Mouse (Mus musculus): ENCODE results near the gene Catsper2. TPM values are rescaled to one million over a fixed set of nuclear protein-coding genes. Genes with fewer than 3 reads are reported as not detected.

Catsper2 gene
- polyA plus RNA-seq, 2 experiments, result 0.29 to 0.60 TPM

DNA sequence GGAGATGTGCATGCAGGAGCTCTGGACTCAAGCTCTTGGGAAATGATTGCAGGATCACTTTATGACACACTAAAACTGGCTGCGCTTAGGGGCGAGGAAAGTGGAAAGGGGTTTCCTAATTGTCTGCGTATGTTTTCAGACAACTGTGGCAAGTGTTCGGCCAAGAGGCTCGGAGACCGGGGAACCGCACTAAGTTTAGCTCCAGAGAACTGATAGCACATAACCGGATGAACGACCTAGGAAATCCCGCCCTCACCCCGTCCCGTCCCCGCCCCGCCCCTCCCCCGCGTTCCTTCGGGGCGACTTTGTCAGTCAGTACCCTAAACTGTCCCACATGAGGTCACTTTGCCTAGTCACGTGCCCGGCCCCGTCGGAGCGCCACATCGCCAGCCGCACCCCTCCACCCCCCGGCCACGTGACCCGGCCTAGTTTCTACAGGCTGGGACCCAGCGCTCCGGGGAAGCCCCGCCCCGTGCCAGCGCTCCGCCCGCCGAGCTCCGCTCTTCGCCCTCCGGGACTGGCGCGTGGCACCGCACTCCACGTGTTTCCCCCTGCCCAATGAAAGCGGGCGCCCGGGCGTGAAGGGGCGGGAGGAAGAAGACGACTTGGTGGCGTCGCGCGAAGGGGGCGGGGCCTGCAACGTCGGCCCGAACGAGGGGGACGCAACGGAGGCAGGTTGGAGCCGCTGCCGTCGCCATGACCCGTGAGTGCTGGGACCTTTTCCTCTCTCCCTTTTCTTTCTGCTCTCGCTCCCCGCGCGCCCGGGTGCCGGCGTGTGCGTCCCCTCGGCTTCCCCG lies 35.3 kb upstream of the Catsper2 start, which contains the start of gene Serf2:
TSS of gene Serf2 (plus strand) at position 457 of the 797 bp plus-strand sequence.
- Histone ChIP-seq H3K9me3 (ENCODE audit: control insufficient read depth, low read length) (no peaks in the 10 kb centered on the region), H3K27me3 (ENCODE audit: control insufficient read depth, insufficient read depth, low read length) (no peaks in the 10 kb centered on the region), H3K27ac (peak within 1 kb of the TSS; percentile 84), H3K4me2 (ENCODE audit: low read depth) (peak within 1 kb of the TSS; percentile 98), H3K4me1 (replicated peaks; ENCODE audit: control insufficient read depth in 2 of 2, insufficient read depth in 2 of 2, low read length in 1 of 2) (peaks cover 9 to 16% of the 10 kb centered on the region in 2 experiments), H3K9ac (replicated peaks) (peak within 1 kb of the TSS; percentile 100), H3K4me3 (ENCODE audit: insufficient read depth in 1 of 2, low read depth in 2 of 2, low read length in 2 of 2) (peak within 1 kb of the TSS; percentile 87 to 96), H3K36me3 (replicated peaks; ENCODE audit: control insufficient read depth, insufficient read depth, low read depth) (peaks cover 15% of the 10 kb centered on the region)
- ATAC-seq (ENCODE audit: insufficient read depth) (peak; percentile 98), DNase-seq (ENCODE audit: low read depth in 3 of 3, low spot score in 3 of 3) (peak; percentile 97 to 98 (median 98))
- under 1% methylated on average over 68 of the region's 74 CpGs for WGBS (ENCODE audit: insufficient replicate concordance)
- TF ChIP-seq EP300 (IDR thresholded peaks at IDR 0.05; ENCODE audit: low read depth) (no peak), CTCF (IDR thresholded peaks at IDR 0.05; ENCODE audit: low read depth) (no peak)

DNA sequence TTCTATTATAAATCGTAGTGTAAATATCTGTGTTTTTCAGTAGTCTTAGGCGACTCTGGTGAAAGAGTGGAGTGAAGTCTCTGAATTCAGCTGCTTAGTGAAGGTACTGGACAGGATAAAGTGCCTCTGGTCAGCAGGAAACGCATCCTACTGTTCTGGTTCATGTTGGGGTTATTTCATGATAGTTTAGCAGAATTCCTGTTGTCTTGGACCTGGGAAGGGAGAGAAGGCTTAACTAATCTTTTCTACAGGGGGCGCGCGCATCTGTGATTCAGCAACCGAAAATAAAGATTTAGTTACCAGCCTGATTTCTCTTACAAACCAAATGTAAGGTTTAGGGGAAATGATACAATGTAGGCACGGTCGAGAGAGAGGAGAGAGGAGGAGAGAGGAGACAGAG lies 34.5 kb upstream of the Catsper2 start:
- H3K27me3 ChIP-seq (ENCODE audit: control insufficient read depth, insufficient read depth, low read length), result no peaks in the 10 kb centered on the region
- H3K4me1 ChIP-seq (replicated peaks; ENCODE audit: control insufficient read depth in 2 of 2, insufficient read depth in 2 of 2, low read length in 1 of 2), result peaks cover 9 to 16% of the 10 kb centered on the region in 2 experiments
- peaks cover 14% of the 10 kb centered on the region for H3K36me3 ChIP-seq (replicated peaks; ENCODE audit: control insufficient read depth, insufficient read depth, low read depth)
- DNase-seq (ENCODE audit: low read depth in 3 of 3, low spot score in 3 of 3), result no peak
- peak overlapping the region; percentile 72 to 96; a peak in 3 of 4 replicates for H3K4me3 ChIP-seq (ENCODE audit: insufficient read depth in 1 of 2, low read depth in 2 of 2, low read length in 2 of 2)
- no peak for ATAC-seq (ENCODE audit: insufficient read depth)
- H3K27ac ChIP-seq, result peak overlapping the region; percentile 84
- H3K9ac ChIP-seq (replicated peaks), result peak overlapping the region; percentile 75
- peak overlapping the region; percentile 98 for H3K4me2 ChIP-seq (ENCODE audit: low read depth)
- H3K9me3 ChIP-seq (ENCODE audit: control insufficient read depth, low read length), result no peaks in the 10 kb centered on the region
- TF ChIP-seq EP300 (IDR thresholded peaks at IDR 0.05; ENCODE audit: low read depth) (no peak), CTCF (IDR thresholded peaks at IDR 0.05; ENCODE audit: low read depth) (no peak)
- 15% methylated on average over 9 of the region's 9 CpGs for WGBS (ENCODE audit: insufficient replicate concordance)

DNA sequence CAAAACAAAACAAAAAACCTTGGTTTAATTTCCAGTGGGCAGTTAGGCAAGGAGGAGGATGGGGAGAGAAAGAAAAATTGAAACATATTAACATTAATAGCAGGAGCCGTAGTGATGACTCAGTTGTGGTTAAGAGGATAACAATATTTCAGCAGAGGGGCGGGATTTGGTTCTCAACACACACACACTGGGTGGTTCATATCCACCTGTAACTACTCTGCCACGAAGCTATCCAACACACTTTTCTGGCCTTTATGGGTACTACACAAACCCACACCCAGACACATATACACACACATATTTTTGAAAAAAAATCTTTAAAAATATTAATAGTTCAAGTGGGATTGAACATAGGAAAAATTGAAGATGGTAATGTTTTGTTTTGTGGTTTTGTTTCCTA lies 33.4 kb upstream of the Catsper2 start:
- DNase-seq (ENCODE audit: low read depth in 3 of 3, low spot score in 3 of 3) (no peak), ATAC-seq (ENCODE audit: insufficient read depth) (no peak)
- WGBS (ENCODE audit: insufficient replicate concordance), result 42% methylated on average over 3 of the region's 3 CpGs
- TF ChIP-seq CTCF (IDR thresholded peaks at IDR 0.05; ENCODE audit: low read depth) (no peak), EP300 (IDR thresholded peaks at IDR 0.05; ENCODE audit: low read depth) (no peak)
- Histone ChIP-seq H3K9me3 (ENCODE audit: control insufficient read depth, low read length) (no peaks in the 10 kb centered on the region), H3K4me1 (replicated peaks; ENCODE audit: control insufficient read depth in 2 of 2, insufficient read depth in 2 of 2, low read length in 1 of 2) (peaks cover 14 to 21% of the 10 kb centered on the region in 2 experiments), H3K36me3 (replicated peaks; ENCODE audit: control insufficient read depth, insufficient read depth, low read depth) (peaks cover 4% of the 10 kb centered on the region), H3K9ac (replicated peaks) (no peak overlapping the region), H3K27ac (no peak overlapping the region), H3K4me2 (ENCODE audit: low read depth) (no peak overlapping the region), H3K27me3 (ENCODE audit: control insufficient read depth, insufficient read depth, low read length) (peaks cover 1% of the 10 kb centered on the region), H3K4me3 (ENCODE audit: insufficient read depth in 1 of 2, low read depth in 2 of 2, low read length in 2 of 2) (no peak overlapping the region)

DNA sequence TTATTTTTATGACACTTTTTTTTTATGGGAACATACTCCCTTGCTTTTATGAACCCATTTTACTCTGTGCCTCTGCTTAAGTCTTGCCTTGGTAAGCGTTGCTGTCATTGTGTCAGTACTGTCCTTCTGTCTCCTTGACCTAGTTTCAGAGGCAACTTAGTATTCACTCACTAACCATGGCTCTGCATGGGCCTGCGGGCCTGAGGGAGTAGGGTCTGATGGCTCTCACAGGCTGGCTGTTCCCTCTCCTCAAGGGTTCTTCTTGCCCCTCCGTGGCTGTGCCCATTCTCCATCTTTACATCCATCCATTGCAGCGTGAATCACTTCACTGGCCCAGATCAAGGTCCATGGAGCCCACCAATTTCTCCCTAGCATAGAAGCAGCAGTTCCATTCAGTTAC lies 32.9 kb upstream of the Catsper2 start:
- Histone ChIP-seq H3K9me3 (ENCODE audit: control insufficient read depth, low read length) (no peaks in the 10 kb centered on the region), H3K36me3 (replicated peaks; ENCODE audit: control insufficient read depth, insufficient read depth, low read depth) (peaks cover 4% of the 10 kb centered on the region), H3K27ac (no peak overlapping the region), H3K4me3 (ENCODE audit: insufficient read depth in 1 of 2, low read depth in 2 of 2, low read length in 2 of 2) (no peak overlapping the region), H3K9ac (replicated peaks) (no peak overlapping the region), H3K4me2 (ENCODE audit: low read depth) (no peak overlapping the region), H3K27me3 (ENCODE audit: control insufficient read depth, insufficient read depth, low read length) (peaks cover 3% of the 10 kb centered on the region), H3K4me1 (replicated peaks; ENCODE audit: control insufficient read depth in 2 of 2, insufficient read depth in 2 of 2, low read length in 1 of 2) (peaks cover 14 to 20% of the 10 kb centered on the region in 2 experiments)
- ATAC-seq (ENCODE audit: insufficient read depth) (no peak), DNase-seq (ENCODE audit: low read depth in 3 of 3, low spot score in 3 of 3) (no peak)
- TF ChIP-seq CTCF (IDR thresholded peaks at IDR 0.05; ENCODE audit: low read depth) (no peak), EP300 (IDR thresholded peaks at IDR 0.05; ENCODE audit: low read depth) (no peak)
- WGBS (ENCODE audit: insufficient replicate concordance), result 60% methylated on average over 4 of the region's 4 CpGs

DNA sequence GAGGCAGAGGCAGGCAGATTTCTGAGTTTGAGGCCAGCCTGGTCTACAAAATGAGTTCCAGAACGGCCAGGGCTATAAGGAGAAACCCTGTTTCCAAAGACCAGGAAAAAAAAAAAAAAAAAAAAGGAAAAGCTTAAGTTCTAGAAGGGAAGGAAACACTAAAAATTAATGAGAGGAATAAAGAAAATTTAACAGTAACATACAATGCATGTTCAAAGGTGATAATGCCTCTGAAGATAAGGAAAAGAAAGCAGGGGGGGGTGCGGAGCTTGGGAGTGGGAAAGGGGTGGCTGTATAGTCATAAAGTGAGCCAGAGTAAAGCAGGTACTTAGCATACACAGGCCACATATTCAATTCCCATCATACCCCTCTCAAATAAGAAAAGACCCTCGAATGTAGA lies 31.5 kb upstream of the Catsper2 start:
- Histone ChIP-seq H3K4me2 (ENCODE audit: low read depth) (no peak overlapping the region), H3K4me1 (replicated peaks; ENCODE audit: control insufficient read depth in 2 of 2, insufficient read depth in 2 of 2, low read length in 1 of 2) (peaks cover 11 to 13% of the 10 kb centered on the region in 2 experiments), H3K9me3 (ENCODE audit: control insufficient read depth, low read length) (no peaks in the 10 kb centered on the region), H3K9ac (replicated peaks) (no peak overlapping the region), H3K36me3 (replicated peaks; ENCODE audit: control insufficient read depth, insufficient read depth, low read depth) (no peaks in the 10 kb centered on the region), H3K27ac (no peak overlapping the region), H3K4me3 (ENCODE audit: insufficient read depth in 1 of 2, low read depth in 2 of 2, low read length in 2 of 2) (no peak overlapping the region), H3K27me3 (ENCODE audit: control insufficient read depth, insufficient read depth, low read length) (peaks cover 3% of the 10 kb centered on the region)
- TF ChIP-seq CTCF (IDR thresholded peaks at IDR 0.05; ENCODE audit: low read depth) (no peak), EP300 (IDR thresholded peaks at IDR 0.05; ENCODE audit: low read depth) (no peak)
- ATAC-seq (ENCODE audit: insufficient read depth), result no peak
- 55% methylated on average over 3 of the region's 3 CpGs for WGBS (ENCODE audit: insufficient replicate concordance)
- DNase-seq (ENCODE audit: low read depth in 3 of 3, low spot score in 3 of 3), result no peak

Measured in liver, embryonic 14.5 days (tissue).